Mouse (Mus musculus) induced T-regulatory cell, adult 2 months (primary cell): ENCODE data around the gene Mettl8.

ENCODE experiments used
- DNase-seq: peaks from one replicate; pipeline ENCODE4 v3.0.0-alpha.2; 2012; ENCODE audit warnings: low read depth

Mettl8 gene

DNA sequence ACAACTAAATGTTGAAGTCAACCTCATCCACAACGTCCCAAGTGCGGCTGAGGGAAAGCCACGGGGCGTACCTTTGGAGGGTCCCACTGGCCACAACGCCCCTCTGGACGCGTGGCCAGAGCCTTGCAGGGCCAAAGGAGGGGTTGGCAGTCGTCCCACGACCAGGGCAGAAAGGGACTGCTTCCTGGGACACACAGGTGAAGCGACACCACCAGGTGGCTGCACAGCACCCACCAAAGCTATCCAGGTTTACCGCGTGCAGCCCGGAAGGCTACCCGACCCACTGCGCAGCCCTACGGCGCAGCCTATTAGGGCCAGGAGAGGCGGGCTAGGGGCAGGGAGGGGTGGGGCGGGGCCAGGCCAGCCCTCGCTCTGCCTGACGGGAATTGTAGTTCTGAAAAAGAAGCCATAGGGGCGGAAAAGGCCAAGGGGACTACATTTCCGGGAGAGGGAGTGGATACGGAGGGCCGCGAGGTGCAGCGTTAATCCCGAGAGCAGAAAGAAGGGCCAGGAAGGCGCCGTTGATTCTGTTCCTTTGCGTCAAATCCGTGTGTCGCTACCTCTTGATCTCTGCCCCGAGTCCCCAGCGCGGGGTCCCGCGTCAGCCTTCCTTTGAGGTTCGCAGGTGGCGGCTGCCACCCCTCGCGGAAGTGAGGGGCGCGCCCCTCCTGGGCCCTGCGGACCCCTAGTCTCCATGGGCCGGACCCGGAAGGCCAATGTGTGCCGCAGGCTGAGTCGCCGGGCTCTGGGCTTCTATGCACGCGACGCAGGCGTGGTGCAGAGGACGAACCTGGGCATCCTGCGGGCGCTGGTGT lies at the start of gene Mettl8, which contains the start of gene Dcaf17:
Gene Mettl8, minus strand, starts transcription at position 284 of the 815 bp plus-strand sequence.
Gene Dcaf17, plus strand, starts transcription at position 29 of the 815 bp plus-strand sequence.
- peak; percentile 99 for DNase-seq

DNA sequence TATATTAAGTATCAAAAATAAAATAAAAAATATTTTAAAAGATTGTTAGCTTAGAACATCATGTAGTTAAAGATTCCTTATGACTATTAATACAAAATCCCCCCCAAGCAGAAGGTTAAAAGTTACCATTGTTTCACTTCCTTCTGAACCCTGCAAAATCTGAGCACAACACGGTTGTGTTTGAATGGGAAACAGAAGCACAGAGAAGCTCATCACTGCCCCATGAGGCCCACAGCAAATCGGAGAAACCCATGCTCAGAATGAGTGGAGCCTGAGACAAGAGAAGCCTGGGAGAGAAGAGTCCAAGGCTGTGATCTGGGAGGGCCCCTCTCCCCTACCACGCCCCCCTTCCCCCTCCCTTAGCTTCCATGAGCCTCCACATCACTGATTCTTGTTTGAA lies 49.3 kb upstream of the Mettl8 start:
- no peak for DNase-seq

DNA sequence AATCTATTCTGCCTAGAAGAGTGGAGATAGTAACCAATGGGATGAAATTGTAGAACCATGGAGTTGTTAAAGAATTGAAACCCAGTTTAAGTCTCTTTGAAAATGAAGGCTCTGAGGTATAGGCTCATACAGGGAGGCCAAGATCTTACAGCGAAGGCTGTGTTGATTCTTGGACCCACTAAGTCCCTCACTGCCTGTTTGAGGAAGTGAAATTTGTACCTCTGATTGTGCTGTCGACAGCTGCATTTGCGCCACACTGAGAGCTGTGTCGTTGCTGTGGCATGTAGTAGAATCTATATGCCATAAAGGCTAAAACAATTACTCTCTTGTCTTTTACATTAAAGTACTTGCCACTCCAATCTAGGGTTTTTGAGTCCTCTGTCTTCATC lies 47.9 kb upstream of the Mettl8 start:
- no peak for DNase-seq

DNA sequence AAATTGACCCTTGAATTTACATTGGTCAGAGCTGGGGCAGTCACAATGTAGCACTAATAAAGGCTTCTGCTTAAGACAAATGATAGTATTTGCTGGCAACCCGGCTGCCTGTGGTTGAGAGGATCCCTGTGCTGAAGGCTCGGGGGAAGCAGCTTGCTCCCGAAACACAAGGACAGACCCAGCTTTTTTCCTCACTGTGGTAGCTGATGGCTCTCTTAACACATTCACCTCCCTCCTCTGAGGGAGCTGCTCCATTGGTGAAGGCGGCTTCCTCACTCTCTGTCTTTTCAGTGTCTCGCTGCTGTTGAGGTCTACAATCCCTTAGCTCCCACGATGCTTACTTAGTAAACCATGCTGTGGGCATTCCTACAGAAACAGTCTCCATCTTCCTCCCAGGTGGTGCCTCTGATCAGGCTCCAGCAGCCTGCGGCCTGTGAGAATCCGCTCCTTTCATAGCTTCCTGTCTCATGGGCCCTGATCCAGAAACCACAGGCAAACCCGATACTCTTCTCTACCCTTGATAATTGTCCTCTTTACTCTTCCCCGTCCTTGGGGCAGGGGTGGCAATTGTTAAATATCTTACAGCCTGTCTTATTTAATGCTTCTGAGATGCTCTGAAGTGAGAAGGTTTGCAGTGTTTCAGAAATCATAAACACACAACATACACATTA lies 47.4 kb upstream of the Mettl8 start:
- no peak for DNase-seq

DNA sequence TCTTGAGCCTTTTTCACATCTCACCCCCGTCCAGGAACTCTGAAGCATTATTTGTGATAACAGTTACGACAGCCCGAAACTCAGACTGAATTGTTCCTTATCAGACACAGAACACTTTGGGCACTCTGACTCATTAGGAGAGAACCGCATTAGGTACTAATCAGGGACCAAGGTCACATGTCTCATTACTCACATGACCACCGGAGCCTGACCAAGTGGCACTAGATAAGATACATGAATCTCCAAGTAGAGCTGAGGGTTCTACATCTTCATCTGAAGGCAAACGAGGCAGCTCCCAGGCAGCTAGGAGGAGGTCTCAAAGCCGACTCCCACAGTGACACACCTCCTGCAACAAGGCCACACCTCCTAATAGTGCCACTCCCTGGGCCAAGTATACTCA lies 40.8 kb upstream of the Mettl8 start:
- DNase-seq: no peak

DNA sequence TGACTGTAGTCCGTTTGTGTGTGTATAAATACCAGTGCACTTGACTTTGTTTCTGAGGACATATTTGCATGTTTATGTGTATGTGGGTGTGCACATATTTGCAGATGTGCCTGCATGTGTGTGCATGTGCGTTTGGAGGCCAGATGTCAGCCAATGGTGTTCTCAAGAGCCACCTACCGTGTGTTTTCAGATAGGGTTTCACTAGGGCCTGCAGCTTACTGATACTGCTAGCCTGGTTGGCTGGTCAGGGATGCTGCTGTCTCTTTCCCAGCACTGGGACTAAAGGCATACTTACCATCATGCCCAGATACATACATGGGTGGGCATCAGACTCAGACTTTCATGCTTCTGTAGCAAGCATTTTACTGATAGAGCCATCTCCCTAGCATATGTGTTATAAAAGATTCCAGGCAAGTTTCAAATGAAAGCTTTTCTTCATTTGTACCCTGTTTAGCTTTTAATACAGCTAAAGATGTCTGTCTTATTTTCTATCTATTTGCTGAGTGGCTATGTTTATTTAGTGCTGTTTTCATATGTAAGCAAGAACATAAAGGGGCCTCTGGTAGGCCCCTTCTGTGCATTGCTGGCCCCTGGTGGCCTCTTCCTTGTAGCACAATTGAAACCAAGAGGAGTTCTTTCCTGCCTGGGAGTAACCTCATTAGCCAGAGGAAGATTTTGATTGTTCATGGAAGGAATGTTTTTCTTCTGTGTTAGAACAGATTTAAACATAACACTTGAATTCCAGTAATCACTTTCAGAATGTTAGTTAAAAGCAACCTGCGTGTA lies 35.5 kb upstream of the Mettl8 start:
- peak; percentile 26 for DNase-seq

DNA sequence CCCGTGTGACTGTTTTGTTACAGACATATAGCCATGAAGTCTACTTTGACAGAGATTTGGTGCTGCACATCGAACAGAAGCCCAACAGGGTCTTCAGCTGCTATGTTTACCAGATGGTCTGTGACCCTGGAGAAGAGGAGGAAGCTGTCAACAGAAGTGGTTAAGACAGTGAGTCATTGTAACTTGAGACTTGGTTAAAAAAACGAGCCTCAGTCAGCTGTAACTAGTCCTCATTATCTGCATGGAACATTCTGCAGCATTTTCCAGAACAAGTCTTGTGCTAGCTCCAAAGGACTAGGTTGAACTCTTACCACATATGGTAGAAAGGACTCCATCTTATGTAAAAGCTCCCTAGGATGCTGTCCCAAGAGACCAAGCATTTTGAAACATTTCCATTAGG lies 34.4 kb upstream of the Mettl8 start:
- DNase-seq: no peak

DNA sequence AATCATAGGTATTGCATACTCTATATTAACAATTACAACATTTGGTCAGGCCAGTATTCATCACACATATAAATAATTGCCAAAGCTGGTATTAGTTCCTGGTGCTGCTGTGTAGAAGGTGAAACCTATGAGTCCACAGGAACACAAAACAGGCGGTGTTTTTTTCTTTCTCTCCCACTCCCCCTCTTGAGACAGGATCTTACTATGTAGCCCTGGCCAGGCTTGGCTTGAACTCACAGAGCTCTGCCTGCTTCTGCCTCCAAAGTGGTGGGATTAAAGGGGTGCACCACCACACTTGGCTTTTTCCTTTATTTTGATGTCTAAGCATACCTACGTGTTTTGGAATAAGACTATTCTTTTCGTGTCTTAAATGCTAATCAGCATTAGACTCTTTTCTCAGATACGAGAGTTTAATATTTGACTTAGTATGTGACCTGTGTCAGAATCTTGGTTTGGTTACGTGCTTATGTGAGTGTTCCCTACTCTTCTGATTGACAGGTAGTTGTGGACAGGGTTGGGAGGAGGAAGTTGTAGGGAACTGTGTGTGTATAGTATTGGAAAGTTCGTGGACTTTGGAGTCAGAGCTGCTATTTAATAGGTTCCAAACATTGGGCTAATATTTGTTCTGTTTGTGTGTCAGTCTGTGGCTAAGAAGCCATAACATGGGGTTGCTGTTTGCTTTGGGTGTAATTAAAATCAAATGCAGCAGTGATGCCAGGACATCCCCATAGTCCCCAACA lies 28.2 kb upstream of the Mettl8 start:
- no peak for DNase-seq

DNA sequence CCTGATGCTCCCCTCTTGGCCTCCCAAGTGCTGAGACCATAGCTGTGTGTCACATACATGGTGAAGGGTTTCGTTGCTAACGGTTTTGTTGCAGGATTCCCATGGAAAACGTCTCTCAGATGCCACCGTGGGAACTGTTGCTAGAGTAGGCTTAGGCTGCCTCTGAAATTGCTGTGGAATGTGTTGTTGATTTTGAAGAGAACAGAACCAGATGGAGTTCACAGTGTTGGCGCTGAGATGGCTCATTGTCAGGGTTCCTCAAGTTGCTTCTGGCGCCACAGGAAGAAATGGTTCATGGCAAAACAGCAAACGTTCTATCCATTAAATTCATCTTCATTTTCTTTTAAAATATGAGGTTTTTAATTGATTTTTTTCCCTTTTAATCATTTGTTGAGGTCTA lies 27.0 kb upstream of the Mettl8 start:
- DNase-seq: no peak

DNA sequence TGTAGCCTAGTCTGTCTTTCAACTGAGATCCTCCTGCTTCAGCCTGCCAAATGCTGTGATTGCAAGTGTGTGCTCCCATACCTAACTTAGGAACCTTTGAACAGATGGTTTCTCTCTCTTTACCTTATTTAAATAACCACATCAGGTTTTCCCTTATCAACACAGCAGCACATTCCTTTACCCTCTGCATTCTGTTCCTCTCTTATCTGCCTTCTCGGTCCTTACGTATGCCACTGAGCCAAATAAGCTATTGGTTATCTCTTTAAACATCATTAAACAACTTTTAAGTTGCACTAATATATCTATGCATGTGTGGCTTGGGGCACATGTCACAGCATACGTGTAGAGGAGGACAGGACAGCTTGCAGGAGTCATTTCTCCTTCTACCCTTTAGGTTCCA lies 18.4 kb upstream of the Mettl8 start:
- DNase-seq: no peak

DNA sequence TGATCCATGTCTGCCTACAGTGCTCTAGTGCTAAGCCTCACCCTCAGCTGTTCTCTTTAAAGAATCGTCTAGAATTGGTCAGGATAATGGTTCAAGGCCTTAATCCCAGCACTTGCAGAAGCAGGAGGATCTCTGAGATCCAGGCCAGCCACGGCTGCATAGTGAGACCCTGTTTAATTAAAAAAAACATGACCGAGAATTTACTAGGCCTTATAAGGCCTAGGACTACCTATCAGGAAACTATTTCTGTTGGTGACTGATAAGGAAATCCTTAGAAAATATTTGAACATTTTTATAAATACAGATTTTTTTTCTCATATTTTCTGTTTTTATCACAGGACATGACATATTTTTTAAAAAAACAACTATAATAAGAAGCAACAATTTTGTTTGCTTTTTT lies 17.9 kb upstream of the Mettl8 start:
- no peak for DNase-seq

DNA sequence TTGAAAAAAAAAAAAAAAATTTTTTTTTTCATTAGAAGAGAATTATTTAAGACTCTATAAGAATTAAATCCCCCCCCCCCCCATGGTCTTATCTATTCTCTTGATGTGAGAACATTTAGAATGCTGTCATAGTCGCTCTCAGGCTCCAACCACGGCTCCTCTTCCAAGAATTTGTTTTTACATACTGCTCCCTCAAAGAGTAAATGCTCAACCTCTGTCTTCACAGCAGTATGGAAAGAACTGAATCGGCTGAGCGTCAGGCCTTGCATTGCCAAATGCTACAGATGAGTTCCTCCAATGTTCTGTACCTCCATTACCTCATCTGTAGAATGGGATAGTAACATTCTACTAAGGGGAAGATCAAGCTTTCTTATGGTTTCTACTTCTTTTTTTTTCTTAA lies 16.2 kb upstream of the Mettl8 start:
- DNase-seq: no peak

DNA sequence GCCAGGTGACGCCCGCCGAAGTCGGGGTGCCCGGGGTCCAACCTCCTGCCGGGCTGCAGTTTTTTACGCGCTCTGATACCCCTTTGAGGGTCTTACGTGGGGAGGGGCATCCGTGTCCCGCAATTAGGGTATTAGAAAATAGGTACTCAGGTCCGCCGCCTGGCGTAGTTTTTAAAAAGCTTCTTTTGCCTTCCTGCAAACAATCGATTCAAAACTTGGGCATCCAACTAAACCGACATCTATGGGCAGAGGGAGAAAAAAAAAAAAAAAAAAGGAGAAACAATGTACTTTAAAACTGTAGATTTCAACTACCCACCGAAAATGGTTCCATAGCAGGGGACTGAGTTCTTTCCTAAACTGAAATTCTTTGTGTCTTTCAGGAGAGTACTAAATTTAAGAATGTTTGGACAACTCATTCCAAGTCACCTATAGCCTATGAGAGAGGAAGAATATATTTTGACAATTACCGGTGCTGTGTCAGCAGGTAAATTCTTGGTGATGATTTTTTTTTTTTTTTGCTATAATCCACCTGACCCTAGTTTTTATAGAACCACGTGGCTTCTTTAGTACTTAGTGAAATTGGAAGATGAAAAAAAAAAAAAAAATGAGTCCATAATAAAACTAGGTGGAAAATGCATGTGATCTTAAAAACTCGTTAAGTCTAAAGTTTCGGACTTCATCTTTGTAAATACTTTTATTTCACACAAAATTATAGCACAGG lies 892 bp upstream of the Mettl8 start:
- no peak for DNase-seq

DNA sequence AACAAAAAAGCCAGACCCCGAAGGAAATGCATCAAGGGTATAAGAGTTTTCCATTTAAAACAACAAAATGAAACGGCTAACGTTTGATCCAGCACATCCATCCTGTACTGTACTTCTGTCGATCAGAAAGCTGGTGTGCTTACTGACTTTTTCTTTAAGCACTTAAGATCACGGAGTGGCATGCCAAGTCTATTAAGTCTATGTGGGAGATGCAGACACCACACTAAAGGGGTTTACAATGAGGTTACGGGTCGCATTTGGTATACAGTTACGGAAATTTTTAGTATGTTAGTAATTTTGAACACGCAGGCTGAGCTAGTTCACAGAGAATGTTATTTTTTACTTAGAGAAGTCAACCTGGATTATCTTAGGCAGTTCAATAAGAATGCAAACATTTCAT lies 667 bp downstream of the Mettl8 start:
- peak; percentile 59 for DNase-seq

DNA sequence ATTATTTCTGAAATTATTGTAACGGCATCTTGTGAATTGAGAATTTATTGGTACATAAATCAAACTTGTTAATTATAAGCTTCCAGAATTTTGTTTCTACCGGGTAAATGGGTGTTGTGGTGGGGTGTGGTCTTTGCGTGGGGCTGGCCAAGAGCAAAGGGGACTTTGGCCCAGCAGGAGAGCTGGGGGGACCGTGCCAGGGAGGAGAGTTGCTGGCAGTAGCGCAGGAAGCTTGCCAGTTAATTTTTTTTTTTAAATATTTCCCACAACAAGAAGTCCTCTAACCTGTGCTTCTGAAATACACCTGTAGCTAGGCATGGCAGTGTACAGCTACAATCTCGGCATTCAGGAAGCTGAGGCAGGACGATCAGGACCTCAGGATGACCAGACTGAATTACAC lies 4.9 kb downstream of the Mettl8 start:
- no peak for DNase-seq

DNA sequence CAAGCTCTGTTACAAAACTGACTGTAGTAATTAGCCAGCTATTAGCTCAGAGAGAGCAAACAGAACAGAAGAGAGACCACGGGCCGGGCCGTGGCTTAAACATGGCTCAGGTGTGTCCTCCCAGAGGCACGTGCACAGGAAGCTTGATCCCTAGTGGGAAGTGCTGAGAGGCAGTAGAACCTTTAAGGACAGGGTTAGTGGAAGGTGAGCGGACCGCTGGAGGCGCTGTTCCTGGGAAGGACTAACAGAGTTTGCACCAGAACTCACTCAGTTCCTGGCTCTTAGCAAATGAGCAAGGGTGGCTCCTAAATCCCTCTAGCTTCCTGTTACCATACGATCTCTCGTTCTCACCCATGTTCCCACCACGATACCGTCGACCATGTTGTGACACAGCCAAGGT lies 6.5 kb downstream of the Mettl8 start:
- no peak for DNase-seq

DNA sequence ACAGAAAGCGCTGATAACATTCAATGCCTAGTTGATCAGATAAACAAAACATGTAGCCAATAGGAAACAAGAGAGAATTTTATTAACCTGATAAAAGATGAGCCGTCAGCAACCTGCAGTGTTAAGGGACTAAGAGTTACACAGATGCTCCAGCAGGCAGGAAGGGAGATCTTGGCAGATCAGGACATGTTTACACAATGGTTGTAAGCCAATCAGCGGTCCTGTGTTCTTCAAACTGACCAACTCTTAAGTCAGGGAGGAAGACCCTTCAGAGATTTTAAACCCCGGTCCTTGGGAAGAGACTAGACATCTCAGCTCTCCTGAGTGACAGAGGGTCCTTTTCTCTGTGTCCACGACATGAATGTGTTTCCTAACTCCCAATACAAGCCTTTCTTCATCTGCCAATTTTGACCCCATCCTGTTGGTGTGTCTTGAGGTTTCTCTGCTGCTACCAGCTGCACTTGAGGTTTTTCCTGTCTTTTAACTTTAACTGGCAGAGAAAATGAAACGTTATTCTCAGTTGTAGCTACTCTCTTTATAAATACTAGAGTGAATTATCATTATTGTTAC lies 8.5 kb downstream of the Mettl8 start:
- DNase-seq: peak; percentile 59

DNA sequence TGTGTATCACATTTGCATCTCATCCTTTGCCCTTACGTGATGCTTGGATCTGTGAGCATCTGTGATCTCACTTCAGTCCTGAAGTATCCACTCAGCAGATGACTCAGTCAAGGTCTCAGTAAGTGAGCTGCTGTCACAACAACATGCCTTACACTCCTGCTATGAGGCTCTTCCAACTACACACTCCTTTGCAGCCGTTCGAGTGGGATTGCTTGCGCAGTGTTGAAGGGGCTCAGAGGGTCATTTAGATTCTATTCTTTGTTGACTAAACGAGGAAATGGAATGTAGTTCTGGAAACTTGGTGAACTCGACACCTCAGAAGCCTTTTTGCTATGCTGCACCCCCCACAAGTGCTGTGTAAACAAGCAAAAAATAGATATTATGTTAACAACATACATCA lies 9.2 kb downstream of the Mettl8 start:
- DNase-seq: peak; percentile 34

DNA sequence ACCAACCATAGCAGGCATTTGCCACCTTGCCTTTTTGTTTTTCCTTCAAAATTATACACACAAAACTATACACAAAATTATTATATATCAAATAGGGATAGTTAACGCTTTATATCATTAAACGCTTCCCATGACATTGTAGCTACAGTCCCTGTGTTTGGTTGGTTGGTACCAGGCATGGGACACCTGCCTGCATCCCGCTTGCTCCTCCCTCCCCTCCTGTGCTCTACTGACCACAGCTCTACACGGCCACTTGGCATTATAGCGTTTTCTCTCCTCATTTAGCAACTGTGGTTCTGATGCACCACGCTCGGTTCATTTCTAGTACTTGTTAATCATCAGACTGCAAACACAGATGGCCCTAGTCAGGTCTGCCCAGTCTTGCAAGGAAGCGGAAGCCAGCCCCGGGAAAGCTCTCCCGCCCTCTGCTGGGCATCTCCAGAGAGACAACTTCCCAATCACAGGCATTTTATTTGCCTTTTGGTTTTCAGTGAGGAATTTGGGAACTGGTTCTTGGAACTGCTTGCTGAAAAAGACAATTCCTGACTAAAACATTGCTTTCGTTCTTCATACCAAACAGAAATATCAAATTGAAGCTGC lies 15.8 kb downstream of the Mettl8 start:
- DNase-seq: no peak

DNA sequence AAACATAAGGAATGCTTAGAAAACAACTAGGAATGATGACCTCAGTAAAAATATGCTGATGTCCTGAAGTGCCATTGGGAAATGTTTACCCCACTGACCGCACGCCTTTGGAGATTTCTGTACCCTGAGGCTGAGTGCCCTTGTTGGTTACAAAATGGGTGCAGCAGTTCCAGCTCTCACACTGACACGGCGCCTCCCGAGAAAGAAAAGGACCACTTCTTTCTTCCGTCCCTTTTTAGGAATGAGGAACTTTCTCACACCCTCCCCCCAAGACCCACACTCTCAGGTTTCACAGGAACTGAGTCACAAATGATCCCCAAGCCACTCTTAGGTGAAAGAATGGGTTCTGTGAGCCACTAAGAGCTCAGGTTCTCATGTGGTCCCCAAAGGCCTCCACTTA lies 17.9 kb downstream of the Mettl8 start:
- no peak for DNase-seq

DNA sequence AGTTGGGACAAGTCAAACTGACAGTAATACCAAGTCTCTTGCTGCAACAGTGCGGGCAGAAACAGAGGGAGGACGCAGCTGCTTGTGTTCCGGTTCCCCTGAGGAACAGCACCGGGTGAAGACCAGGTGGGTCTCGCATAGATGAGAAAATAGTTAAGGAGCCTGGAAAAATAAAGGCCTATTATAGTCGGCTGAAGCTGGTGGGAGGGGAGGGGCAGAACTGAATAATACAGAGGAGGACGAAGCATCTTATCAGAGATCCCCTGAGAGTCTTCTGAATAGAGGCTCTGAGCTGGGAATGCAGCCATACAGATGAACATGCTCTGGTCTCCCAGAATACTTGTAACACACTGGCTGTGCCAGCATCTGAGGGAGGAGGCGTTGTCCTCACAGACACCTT lies 21.4 kb downstream of the Mettl8 start:
- no peak for DNase-seq
